Mouse (Mus musculus) embryonic facial prominence, embryonic 11.5 days (tissue): ENCODE measurements around the gene Ackr4. TPM values are rescaled to one million over a fixed set of nuclear protein-coding genes. Genes with fewer than 3 reads are reported as not detected.

Source experiments
- ATAC-seq: fragments of 200-750 bp; cut with Nextera tagmentation; replicated peaks from 2 replicates; pipeline ENCODE4 v1.8.0; 2017; ENCODE audit warnings: low read depth; ENCODE audit not compliant: insufficient number of reproducible peaks, low FRiP score, low TSS enrichment
- DNase-seq: peaks from one replicate; pipeline ENCODE4 v3.0.0-alpha.2; 2015; ENCODE audit warnings: low spot score
- H3K27ac ChIP-seq: fragments of 300-500 bp; sonication (generic); replicated peaks from 2 replicates; pipeline ENCODE4 v1.5.1; 2014; ENCODE audit warnings: mild to moderate bottlenecking, low read depth, low read length, control low read depth
- H3K27me3 ChIP-seq: fragments of 300-500 bp; sonication (generic); 2 replicates; pipeline ENCODE4 v1.6.1; 2014; ENCODE audit warnings: mild to moderate bottlenecking, low read length, moderate library complexity, mixed read lengths; ENCODE audit not compliant: control insufficient read depth, insufficient read depth
- H3K36me3 ChIP-seq: fragments of 300-500 bp; sonication (generic); replicated peaks from 2 replicates; pipeline ENCODE4 v1.6.1; 2014; ENCODE audit warnings: low read depth, mild to moderate bottlenecking, low read length, moderate library complexity, mixed read lengths; ENCODE audit not compliant: control insufficient read depth, insufficient read depth
- H3K4me1 ChIP-seq: fragments of 300-500 bp; sonication (generic); 2 replicates; pipeline ENCODE4 v1.6.1; 2014; ENCODE audit warnings: low read length, mixed read lengths; ENCODE audit not compliant: control insufficient read depth, insufficient read depth
- H3K4me2 ChIP-seq: fragments of 300-500 bp; sonication (generic); 2 replicates; pipeline ENCODE4 v1.6.1; 2014; ENCODE audit warnings: low read depth, mild to moderate bottlenecking, control low read depth, low read length, moderate library complexity
- H3K4me3 ChIP-seq: fragments of 300-500 bp; sonication (generic); 2 replicates; pipeline ENCODE4 v1.5.1; 2014; ENCODE audit warnings: low read depth, low read length, control low read depth
- H3K9ac ChIP-seq: fragments of 300-500 bp; sonication (generic); replicated peaks from 2 replicates; pipeline ENCODE4 v1.6.1; 2014; ENCODE audit warnings: mild to moderate bottlenecking, control low read depth, low read length
- H3K9me3 ChIP-seq: fragments of 300-500 bp; sonication (generic); replicated peaks from 2 replicates; pipeline ENCODE4 v1.6.1; 2016; ENCODE audit warnings: mild to moderate bottlenecking, low read length, inconsistent platforms, mixed read lengths; ENCODE audit not compliant: control insufficient read depth
- WGBS: fragments of 180-500 bp; shearing (Covaris S2); extraction: QIAGEN DNeasy Blood & Tissue Kit; methylation state at CpG from one replicate; pipeline ENCODE4 v1.1.7; 2014; 5-methylcytosine and 5-hydroxymethylcytosine counted together
- polyA plus RNA-seq: library from polyadenylated mRNA; unstranded; fragments of >200 nt; fragmentation: Nextera tagmentation; extraction: Ambion mirVana; gene quantifications from 2 replicates; pipeline ENCODE4 v1.2.1, GENCODE M21; 2014

Ackr4 gene
- 0.15 and 0.17 TPM in 2 replicates for polyA plus RNA-seq

- H3K27ac ChIP-seq: no peak within 1 kb of the TSS
- H3K9ac ChIP-seq: no peak within 1 kb of the TSS
These were observed at the start of gene Ackr4 for GRCm38 (mm10) chr9:104126833-104127232. Ackr4 (minus strand) TSS chr9:104126933.

GRCm38 (mm10) chr9:104172342-104172741, 45.6 kb upstream of the Ackr4 start:
- H3K4me3 ChIP-seq: no peak overlapping the region
- no peak overlapping the region for H3K4me2 ChIP-seq
- 93% methylated on average over 6 of the region's 6 CpGs for WGBS
- DNase-seq (no peak), ATAC-seq (no peak)
- no peaks in the 10 kb centered on the region for H3K9me3 ChIP-seq
- H3K27me3 ChIP-seq: no peaks in the 10 kb centered on the region
- H3K36me3 ChIP-seq: peaks cover 3% of the 10 kb centered on the region
- no peaks in the 10 kb centered on the region for H3K4me1 ChIP-seq
- H3K27ac ChIP-seq: no peak overlapping the region
- no peak overlapping the region for H3K9ac ChIP-seq

More at GRCm38 (mm10) chr9:104126833-104127232, at the start of gene Ackr4:
- H3K27me3 ChIP-seq: no peaks in the 10 kb centered on the region
- H3K36me3 ChIP-seq: no peaks in the 10 kb centered on the region
- DNase-seq: no peak
- no peak for ATAC-seq
- H3K4me2 ChIP-seq: no peak within 1 kb of the TSS
- WGBS: 77% methylated on average over 3 of the region's 3 CpGs
- H3K9me3 ChIP-seq: no peaks in the 10 kb centered on the region
- no peak within 1 kb of the TSS for H3K4me3 ChIP-seq
- no peaks in the 10 kb centered on the region for H3K4me1 ChIP-seq

GRCm38 (mm10) chr9:104171651-104172050, 44.9 kb upstream of the Ackr4 start:
- Histone ChIP-seq H3K9ac (no peak overlapping the region), H3K27me3 (no peaks in the 10 kb centered on the region), H3K4me1 (no peaks in the 10 kb centered on the region), H3K9me3 (no peaks in the 10 kb centered on the region), H3K4me2 (no peak overlapping the region), H3K4me3 (no peak overlapping the region), H3K36me3 (peaks cover 3% of the 10 kb centered on the region), H3K27ac (no peak overlapping the region)
- DNase-seq (no peak), ATAC-seq (no peak)
- 89% methylated on average over 6 of the region's 6 CpGs for WGBS

- ATAC-seq (no peak), DNase-seq (no peak)
- H3K36me3 ChIP-seq: peaks cover 3% of the 10 kb centered on the region
- no peaks in the 10 kb centered on the region for H3K9me3 ChIP-seq
- no peak overlapping the region for H3K4me2 ChIP-seq
- no peak overlapping the region for H3K9ac ChIP-seq
- no peaks in the 10 kb centered on the region for H3K4me1 ChIP-seq
- H3K4me3 ChIP-seq: no peak overlapping the region
- no peak overlapping the region for H3K27ac ChIP-seq
- H3K27me3 ChIP-seq: no peaks in the 10 kb centered on the region
- 95% methylated on average over 10 of the region's 10 CpGs for WGBS
These were observed 43.3 kb upstream of the Ackr4 start for GRCm38 (mm10) chr9:104169986-104170385.

- ATAC-seq (no peak), DNase-seq (no peak)
- no peaks in the 10 kb centered on the region for H3K9me3 ChIP-seq
- H3K9ac ChIP-seq: no peak overlapping the region
- H3K4me2 ChIP-seq: no peak overlapping the region
- 94% methylated on average over 5 of the region's 5 CpGs for WGBS
- H3K4me1 ChIP-seq: no peaks in the 10 kb centered on the region
- peaks cover 9% of the 10 kb centered on the region for H3K36me3 ChIP-seq
- H3K27me3 ChIP-seq: no peaks in the 10 kb centered on the region
- no peak overlapping the region for H3K4me3 ChIP-seq
- H3K27ac ChIP-seq: no peak overlapping the region
These were observed 39.2 kb upstream of the Ackr4 start for GRCm38 (mm10) chr9:104165926-104166325.

- DNase-seq (no peak), ATAC-seq (no peak)
- Histone ChIP-seq H3K4me1 (no peaks in the 10 kb centered on the region), H3K9ac (no peak overlapping the region), H3K27ac (no peak overlapping the region), H3K36me3 (peaks cover 10% of the 10 kb centered on the region), H3K4me2 (no peak overlapping the region), H3K4me3 (no peak overlapping the region), H3K27me3 (no peaks in the 10 kb centered on the region), H3K9me3 (no peaks in the 10 kb centered on the region)
- 85% methylated on average over 5 of the region's 5 CpGs for WGBS
These were observed 37.5 kb upstream of the Ackr4 start for GRCm38 (mm10) chr9:104164194-104164593.

- ATAC-seq (no peak), DNase-seq (no peak)
- Histone ChIP-seq H3K4me3 (no peak overlapping the region), H3K27me3 (no peaks in the 10 kb centered on the region), H3K9ac (no peak overlapping the region), H3K4me1 (no peaks in the 10 kb centered on the region), H3K27ac (no peak overlapping the region), H3K4me2 (no peak overlapping the region), H3K9me3 (no peaks in the 10 kb centered on the region), H3K36me3 (peaks cover 12% of the 10 kb centered on the region)
- WGBS: 88% methylated on average over 7 of the region's 7 CpGs
These were observed 34.4 kb upstream of the Ackr4 start for GRCm38 (mm10) chr9:104161117-104161516.

GRCm38 (mm10) chr9:104157291-104157690, 30.6 kb upstream of the Ackr4 start:
- Histone ChIP-seq H3K27me3 (no peaks in the 10 kb centered on the region), H3K4me1 (no peaks in the 10 kb centered on the region), H3K4me2 (no peak overlapping the region), H3K9me3 (no peaks in the 10 kb centered on the region), H3K27ac (no peak overlapping the region), H3K4me3 (no peak overlapping the region), H3K9ac (no peak overlapping the region), H3K36me3 (peaks cover 14% of the 10 kb centered on the region)
- WGBS: 98% methylated on average over 7 of the region's 7 CpGs
- DNase-seq (no peak), ATAC-seq (no peak)
